Mouse (Mus musculus): Measurements from ENCODE around the gene Ppp1ca.
A peak's percentile ranks its signal among the peaks of the same experiment; 100 is the strongest.

Gene Ppp1ca

DNA sequence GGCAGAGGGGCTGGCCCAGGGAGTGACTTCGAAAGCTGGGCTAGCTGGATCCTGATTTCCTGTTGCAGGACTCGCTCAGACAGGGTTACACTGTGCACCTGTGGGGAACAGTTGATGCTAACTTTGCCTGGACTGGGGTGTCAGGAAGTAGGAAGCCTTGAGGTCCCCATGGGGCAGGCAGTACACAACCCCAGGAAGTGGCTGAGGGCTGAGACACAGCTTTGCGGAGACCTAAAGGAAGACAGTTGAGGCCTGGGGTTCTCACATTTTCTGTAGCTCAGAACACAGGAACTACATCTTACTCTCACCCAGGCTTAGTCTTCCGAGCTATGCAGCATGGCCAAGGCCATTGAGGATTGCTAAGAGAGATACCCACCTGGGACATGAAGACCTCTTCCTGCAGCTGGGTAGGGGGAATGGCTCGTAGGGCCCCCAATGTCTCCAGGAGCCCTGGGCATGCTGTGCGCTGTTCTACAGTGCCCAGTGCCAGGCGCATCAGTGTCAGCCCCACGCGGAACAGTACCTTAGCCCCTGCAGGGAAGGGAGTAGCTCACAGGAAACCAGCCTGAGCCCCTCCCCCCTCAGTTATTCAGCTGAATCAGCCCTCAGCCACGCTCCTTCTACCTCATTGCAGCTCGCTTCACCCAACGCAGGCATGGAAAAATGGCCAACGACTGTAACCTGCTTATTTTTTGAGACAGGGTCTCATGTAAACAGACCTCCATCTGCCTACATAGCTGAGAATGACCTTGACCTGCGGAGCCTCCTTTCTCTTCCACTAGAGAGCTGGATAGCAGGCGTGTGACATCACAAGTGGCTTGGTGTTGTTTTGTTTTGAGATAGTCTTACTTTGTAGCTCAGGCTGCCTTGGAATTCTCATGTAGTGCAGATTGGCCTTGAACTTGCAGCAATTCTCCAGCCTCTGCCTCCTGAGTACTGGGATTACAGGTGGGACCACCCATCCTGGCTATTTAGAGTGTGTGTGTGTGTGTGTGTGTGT lies 6.6 kb upstream of the Ppp1ca start:
- DNase-seq (ENCODE audit: low read depth, low spot score), result no peak

DNA sequence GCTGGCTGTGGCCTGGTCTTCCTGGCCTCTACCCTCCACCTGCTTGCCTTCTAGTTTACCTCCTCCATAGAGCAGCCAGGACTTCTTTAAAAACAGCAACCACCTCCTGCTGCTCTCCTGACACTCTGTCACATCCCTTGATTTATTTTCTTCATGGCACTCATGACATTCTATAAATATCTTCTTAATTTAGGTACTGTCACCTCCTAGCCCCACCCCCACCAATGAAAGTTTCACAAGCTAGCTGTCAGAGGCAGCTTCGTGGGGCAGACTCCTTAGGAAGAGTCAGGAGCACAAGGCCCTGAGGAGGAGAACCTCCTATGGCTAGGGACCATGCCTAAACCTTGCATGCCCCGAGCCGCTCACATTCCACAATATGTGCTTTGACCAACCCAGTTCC lies 4.6 kb upstream of the Ppp1ca start:
- DNase-seq (ENCODE audit: low read depth, low spot score), result no peak

DNA sequence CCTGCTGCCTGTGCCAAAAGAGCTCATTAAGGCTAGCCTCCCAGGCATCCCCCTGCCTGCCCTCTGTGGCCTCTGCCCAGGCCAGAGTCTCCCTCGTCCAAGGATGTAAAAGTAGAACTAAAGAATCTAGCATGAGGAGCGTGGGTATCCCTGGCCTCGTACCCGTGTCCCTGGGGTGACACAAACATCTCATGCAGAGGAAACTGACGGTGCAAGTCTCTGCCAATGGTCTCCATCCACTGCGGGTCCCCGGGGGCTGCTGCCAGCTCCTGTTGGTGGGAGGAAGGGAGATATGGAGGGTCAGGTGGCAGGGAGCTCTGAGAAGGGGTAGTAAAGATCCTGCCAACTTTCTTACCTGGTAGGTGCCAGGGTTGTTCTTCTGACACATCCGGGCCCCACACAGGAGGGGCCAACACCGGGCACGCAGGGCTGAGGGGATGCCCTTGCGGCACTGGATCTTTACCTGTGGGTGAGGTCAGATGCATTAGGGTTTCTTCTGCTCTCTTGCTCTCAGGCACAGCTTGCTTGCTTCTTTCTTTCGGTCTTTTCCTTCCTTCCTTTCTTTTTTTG lies 2.7 kb upstream of the Ppp1ca start:
- DNase-seq (ENCODE audit: low read depth, low spot score), result no peak

DNA sequence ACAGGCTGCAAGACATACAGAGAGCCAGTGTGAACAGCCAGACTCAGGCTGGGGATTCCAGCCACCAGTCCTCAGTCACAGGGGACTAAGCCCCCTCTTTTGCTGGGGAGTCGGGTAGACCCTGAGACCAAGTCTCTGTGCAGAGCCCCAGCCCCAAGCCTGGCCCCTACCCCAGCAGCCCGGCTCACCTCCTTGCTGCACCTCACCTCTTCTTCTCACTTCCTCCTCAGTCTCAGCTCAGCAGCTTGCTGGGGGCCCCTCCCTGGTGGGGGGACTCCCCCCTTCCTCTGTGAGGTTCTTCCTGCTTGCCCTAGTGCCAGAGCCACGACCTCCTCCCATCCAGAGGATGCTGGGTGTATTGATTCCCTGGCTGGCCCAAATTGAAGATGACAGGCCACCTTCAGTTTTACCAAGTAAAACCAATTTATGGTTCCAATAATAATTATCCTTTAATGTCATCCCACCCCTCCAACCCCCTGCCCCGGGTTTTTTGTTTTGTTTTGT lies 982 bp upstream of the Ppp1ca start, which contains the start of gene Tbc1d10c:
Gene Tbc1d10c, minus strand, starts transcription at position 454 of the 504 bp plus-strand sequence.
- no peak for DNase-seq (ENCODE audit: low read depth, low spot score)

DNA sequence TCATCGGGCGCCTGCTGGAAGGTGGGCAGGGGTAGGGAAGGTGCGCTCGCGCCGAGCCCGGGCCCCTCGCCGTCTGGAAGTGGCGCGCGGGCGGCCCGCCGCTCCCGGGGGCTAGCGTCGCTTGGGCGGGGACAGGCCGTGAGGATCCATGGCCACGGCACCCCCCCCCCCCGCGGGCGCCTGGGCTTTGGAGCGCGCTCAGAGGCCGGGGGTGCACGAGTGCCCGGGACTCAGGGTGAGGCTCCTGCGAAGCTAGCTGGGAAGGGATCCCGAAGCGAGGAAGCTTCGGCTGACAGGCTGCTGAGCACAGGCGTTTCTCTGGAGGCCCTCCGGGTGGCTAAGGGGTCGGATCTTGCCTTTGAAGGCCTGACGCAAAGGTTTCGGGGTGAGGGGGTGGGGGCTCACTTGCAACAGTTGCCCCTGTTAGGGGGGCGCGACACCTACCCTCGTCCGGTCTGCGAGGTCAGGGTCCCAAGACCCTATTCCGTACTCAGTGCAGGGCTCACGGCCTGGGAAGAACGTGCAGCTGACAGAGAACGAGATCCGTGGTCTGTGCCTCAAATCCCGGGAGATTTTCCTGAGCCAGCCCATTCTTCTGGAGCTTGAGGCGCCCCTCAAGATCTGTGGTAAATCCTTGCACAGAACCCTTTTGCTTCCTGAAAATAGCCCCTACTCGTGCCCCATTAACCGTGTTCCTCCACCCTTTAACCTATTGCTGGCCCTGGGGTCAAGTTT lies 553 bp downstream of the Ppp1ca start:
- peak; percentile 64 for DNase-seq (ENCODE audit: low read depth, low spot score)

DNA sequence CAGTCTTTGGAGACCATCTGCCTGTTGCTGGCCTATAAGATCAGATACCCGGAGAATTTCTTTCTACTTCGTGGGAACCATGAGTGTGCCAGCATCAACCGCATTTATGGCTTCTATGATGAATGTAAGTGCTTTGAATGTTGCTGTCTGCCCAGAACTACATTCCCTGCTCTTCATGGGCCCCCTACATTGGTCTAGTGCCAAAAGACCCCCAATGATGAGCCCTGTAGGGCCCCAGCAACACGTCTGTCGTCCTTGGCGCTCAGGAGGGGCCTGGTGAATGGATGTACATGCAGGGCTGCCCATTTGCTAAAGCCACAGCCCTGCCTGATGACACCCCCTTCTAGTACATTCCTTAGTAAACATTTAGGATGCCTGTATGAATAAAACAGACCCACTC lies 1.3 kb downstream of the Ppp1ca start:
- DNase-seq (ENCODE audit: low read depth, low spot score), result no peak

DNA sequence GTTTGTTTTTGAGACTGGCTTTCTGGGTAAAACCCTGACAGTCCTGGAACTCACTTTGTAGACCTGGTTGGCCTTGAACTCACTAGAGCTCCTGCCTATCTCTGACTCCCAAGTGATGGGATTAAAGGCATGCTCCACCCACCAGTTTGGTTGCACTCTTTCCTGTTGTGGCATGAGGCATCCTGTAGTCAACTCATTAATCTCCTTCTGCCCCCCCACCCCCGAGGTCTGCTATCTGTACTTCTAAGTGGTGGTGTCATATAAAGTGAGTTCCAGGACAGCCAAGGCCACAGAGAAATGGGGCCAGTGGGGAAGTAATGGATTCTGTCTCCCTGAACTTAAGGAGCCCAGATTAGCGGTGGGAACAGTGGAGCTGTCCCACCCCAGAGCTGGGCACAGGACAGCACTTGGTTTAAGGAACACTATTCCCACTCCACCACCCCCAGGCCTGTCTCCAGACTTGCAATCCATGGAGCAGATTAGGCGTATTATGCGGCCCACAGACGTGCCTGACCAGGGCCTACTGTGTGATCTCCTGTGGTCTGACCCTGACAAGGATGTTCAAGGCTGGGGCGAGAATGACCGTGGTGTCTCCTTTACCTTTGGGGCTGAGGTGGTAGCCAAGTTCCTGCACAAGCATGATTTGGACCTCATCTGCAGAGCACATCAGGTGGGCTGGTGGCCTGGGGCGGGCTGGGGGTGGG lies 2.3 kb downstream of the Ppp1ca start:
- peak; percentile 52 for DNase-seq (ENCODE audit: low read depth, low spot score)

DNA sequence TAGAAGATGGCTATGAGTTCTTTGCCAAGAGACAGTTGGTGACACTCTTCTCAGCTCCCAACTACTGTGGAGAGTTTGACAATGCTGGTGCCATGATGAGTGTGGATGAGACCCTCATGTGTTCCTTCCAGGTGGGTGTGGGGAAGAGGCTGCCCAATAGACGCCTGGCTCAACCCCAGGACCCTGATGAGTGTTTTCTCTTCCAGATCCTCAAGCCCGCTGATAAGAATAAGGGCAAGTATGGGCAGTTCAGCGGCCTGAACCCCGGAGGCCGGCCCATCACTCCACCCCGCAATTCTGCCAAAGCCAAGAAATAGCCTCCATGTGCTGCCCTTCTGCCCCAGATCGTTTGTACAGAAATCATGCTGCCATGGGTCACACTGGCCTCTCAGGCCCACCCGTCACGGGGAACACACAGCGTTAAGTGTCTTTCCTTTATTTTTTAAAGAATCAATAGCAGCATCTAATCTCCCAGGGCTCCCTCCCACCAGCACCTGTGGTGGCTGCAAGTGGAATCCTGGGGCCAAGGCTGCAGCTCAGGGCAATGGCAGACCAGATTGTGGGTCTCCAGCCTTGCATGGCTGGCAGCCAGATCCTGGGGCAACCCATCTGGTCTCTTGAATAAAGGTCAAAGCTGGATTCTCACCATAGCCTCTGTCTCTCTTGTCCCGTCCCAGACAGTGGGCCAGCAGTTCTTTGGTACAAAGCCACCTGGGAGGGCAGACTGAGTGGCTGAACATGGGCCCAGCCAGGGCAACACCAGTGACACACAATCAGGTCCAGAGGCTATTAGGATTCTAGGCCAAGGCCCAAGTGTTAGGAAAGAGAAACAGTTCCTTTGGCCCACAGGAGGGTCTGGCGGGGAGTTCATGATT lies 3.1 kb downstream of the Ppp1ca start:
- no peak for DNase-seq (ENCODE audit: low read depth, low spot score)

DNA sequence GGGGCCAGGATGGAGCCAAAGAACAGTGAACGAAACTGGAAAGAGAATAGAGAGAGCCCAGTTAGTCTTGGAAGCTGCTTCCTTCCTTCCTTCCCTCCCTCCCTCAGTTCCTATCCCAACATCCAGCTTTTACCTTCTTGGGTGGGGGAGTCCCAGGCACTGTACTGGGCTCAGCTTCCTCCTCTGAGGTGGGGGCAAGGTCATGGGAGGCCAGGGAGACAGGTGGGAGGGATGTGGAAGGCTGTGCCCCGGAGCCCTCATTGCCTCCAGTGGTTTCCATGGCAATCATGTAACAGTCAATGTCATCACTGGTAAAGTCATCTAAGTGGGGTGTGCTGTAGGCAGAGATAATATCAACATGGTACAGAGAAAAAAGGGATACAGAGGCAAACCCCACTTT lies 4.2 kb downstream of the Ppp1ca start:
- no peak for DNase-seq (ENCODE audit: low read depth, low spot score)

DNA sequence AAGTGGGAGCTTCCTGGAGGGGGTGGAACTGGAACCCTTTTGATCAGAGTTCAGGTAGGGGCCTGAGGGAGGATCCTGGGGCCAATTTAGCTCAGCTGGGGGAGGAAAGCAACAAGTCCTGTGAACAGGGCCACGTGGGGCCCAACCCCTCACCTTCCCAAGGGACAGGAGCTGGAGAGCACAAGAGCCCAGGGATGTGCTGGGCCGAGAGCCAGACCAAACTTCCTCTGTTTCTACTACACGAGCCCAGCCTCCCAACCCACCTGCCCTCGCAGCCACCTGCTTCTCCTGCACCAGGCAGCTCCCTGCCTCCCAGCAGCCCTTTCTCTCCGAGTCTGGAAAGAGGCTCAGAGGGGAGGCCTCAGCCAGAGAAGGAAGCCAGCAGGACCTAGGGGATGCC lies 4.7 kb downstream of the Ppp1ca start:
- peak; percentile 69 for DNase-seq (ENCODE audit: low read depth, low spot score)

DNA sequence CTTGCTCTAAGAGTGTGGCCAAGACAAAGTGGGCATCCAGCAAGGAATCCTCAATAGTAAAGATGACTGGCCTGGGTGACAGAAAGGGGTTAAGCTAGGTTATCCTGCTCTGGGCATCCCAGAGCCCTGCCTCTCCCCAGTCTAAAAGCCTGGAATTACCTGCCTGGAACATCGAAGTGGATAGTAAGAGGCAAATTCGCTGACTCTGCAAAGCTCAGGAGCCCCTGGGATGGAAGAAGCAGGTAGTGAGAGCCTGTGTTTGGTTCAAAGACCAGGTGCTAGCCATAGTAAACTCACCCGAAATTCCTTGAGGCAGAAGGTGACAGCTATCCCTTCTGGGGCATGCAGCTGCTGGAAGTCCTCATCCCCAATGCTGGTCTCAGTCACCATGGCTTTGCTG lies 5.3 kb downstream of the Ppp1ca start:
- no peak for DNase-seq (ENCODE audit: low read depth, low spot score)

DNA sequence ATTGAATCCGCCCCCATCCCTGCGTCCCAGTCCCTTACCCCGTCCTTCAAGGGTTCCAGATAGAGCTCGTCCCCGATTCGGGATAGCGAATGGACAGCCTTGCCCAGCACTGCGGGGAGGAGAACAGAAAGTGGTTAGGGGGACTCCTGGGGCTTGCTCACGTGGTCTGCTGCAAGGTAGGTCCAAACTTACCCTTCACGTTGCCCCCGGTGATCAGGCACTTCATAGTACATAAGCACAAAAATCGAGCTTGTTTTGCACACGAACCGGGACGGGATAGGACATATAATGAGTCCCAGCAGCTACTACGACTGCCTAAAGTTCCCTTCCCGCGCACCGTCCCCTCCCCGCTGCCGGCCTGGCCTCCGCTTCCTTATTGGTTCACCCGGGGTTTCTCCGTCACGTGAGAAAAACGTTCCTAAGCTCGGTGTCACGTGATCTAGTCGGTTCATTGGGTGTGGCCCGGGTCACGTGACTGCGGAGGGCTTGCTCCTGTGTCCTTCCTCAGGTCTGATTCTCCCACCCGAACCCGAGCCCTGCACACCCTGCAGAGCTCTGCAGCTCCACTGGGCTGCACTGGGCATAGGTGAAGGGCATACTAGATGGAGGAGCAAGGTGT lies 9.5 kb downstream of the Ppp1ca start, which contains the start of gene Rad9a:
Gene Rad9a, minus strand, starts transcription at position 372 of the 619 bp plus-strand sequence.
- DNase-seq (ENCODE audit: low read depth, low spot score), result peak; percentile 100

DNA sequence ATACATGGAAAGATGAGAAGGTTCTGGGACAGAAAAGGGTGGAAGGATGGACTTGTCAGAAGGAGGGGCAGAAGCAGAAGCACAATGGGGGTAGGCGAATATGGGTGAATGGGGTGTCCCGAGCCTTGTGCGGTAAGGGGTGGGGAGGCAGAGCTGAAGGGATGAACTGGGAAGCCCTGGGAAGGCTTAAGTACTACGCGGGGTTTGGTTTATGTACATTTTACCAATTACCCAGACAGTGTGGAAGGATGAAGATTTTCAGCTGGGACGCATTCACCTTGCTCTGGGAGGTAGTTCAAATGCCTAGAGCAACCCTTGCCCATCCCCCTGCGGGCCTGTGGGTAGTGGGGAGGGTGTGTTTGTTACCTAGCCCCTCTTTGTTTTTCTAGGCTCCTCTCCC lies 10.3 kb downstream of the Ppp1ca start:
- no peak for DNase-seq (ENCODE audit: low read depth, low spot score)

DNA sequence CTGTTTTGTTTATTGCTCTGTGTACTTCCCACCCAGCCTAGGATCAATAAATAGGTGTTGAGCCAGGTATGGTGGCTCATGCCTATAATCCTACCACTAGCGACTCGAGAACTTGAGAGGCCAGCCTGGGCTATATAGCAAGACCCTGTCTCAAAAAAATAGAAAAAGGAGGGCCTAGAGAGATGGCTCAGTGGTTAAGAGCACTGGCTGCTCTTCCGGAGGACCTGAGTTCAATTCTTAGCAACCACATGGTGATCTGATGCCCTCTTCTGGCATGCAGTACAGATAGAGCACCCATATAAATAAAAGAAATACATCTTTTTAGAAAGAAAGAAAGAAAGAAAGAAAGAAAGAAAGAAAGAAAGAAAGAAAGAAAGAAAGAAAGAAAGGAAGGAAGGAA lies 11.3 kb downstream of the Ppp1ca start:
- peak; percentile 39 for DNase-seq (ENCODE audit: low read depth, low spot score)

DNA sequence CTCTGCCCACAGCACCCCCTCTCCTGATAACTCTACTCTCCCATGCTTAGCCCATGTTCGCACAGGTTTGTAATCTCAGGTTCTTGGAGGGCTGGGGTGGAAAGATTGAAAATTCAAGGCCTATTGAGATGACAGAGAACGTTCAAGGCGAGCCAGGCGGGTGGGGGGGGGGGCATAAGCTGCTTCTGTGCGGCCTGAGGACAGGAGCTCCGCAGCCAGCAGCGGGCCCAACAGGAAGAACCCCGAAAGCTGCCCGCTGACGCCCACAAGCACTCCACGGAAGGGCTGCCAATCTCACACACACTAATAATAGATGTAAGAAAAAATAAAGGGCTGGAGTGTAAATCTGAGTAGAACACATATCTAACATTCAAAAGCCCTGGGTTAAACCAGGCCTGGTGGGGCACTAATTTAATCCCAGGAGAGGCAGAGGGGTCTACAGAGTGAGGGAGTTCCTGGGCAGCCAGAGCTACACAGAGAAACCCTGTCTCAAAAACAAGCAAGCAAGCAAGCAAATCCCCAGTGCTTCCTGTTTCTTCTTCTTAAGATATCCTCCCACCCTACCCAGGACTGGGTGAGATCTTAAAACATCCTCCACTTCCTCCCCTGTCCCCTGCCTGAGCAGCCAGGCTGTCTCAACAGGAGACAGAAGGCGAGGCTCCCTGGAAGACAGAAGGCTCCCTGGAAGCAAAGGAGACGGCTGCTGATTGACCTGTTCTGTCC lies 11.9 kb downstream of the Ppp1ca start:
- no peak for DNase-seq (ENCODE audit: low read depth, low spot score)

DNA sequence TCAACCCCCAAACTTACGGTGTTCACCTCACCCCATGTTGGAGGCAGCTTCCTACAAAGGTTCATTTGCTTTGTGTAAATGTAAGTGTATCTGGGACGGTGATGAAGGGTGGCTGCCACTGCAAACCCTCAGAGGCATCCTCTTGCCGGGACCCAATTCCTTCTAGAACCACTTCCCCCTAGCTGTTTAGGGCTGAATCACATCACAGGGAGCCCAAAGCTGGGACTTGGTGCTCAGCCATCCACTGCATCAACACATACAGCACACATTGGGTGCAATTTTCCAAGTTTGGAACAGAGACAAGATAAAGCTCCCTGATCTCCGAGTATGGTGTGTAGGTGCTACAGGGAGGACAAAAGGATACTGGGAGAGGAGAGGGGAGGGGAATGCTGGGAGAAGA lies 13.0 kb downstream of the Ppp1ca start:
- DNase-seq (ENCODE audit: low read depth, low spot score), result no peak

DNA sequence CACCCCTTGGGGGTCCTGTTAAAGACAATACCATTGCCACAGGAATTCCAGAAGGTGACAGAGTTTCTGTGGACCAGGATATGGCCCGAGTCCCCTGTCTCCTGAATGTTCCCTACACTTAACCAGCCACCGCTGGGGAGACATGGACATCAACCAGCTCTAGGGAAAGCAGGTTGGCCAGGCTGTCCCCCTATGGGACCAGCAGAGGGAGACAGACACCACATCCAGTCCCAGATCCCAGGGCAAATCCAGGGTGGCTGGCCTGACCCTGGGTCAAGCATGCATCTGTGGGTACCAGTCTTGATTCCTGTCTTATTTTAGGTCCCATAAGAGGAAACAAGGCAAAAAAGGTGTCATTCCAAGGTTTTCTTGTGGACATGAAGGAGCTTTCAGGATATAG lies 15.1 kb downstream of the Ppp1ca start:
- DNase-seq (ENCODE audit: low read depth, low spot score), result peak; percentile 92

DNA sequence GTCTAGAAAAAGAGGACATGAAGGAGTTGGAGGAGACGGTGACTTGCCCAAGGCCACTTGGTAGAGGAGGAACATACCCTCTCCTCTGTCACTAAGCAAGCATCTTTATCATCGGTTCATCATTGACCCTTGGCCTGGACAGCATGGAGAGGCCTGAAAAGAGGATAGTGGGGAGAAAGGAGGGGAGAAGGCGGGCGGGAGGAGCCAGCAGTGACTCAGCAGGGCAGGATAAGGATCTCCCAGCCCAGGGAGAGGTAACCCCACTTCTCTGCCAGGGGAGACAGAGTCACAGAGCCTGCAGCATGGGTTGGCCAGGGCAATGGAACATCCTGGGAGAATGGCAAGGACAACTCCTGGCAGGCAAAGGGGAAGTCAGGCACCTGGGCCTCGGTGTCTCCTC lies 16.7 kb downstream of the Ppp1ca start:
- no peak for DNase-seq (ENCODE audit: low read depth, low spot score)

DNA sequence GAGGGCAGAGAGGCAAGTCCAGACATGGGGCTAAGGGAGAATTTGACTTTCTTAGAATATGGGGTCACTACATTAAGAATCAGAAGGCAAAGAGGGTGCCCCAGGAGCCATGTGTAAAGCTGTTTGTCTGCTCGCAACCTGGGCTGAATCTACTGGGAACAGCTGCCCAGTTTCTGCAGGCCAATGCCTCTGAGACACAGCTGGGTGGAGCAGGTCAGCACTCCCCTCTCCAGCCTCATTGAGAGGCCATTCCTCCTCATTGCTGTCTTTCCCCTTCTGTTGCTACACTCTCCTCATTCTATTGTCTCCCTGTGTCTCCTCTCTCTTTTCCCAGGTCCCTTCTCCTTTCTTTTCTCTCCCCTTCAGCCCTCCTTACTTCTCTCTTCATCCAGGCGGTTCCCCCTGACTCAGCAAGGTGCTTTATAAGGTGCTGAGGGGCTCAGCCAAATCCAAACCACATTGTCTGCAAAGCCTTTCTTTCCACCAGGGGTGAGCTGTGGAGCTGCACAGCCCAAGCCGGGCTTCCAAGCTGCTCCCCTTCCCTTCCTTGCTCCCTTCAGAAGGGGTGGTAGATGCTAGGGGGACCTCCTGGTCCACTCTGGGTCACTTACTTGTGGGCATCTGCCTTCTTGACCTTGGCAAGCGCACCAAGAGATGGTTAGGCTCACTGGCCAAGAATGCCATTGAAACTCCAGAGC lies 20.2 kb downstream of the Ppp1ca start:
- DNase-seq (ENCODE audit: low read depth, low spot score), result peak; percentile 72
